Mouse (Mus musculus): ENCODE data around the gene Opn4.

DNA sequence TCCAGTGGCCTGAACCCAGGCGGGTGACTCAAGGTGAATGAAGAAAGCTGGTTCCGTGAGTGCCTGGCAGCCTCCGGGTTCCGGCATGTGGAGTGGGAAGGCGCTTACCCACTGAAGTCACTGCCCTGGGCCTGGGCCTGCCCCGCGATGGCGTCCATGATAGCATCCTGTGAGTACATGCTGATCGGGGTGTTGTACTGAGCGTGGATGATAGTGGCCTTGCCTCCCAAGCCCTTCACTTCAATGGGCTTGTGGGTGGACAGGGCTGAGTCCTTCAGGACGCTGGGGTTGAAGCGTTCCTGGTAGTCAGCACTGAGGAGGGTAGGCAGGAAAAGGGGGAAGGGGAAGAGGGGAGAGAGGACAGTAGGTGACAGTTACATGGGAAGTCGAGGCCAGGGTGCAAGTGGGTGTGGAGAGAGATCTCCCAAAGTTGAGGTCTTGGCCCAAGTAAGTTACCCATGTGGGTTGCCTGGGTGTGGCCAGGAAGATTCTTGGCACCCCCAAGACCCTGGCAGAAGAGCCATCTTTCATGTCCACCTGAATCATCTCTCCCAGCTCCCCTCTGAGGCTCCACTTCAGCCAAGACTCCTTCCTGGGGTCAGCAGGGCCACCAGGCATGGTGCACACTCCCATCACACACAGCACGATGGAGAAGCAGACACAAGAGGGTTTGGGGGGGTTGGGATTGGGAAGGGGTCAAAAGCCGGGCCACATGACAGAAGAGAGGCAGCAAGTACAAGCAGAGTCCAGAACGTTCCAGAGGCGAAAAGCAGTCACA lies 28.1 kb downstream of the Opn4 start:
- TF ChIP-seq CTCF (IDR thresholded peaks at IDR 0.05; ENCODE audit: low read depth, low read length) (no peak), POLR2A (IDR thresholded peaks at IDR 0.05; ENCODE audit: insufficient read depth, low read length) (no peak), EP300 (IDR thresholded peaks at IDR 0.05; ENCODE audit: insufficient read depth, low read depth, low read length) (no peak)
